ENCODE assay signal across 8 mouse cellular contexts in the genomic region with DNA sequence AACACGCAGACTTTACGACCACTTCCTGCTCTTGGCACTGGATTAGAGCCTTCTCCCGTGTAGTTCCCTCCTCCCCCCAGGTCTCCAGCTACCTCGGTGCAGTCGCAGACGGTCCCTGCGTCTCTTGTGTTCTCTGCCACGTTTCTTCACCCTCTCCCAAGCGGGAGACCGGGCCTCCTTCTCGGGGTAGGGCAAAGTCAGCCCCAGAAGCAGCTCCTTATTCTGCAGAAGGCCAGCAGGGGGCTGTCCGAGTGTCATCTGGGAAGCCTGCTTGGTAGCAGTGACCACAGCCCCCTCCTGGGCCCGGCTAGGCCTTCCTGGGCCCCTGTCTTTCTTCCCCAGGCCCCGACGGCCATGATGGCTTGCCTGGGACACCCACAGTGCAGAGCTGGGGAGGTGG. TPM values are rescaled to one million over a fixed set of nuclear protein-coding genes. Genes with fewer than 3 reads are reported as not detected.
DNase-seq lines count a peak whose midpoint lies in the region; TF ChIP-seq lines count a peak whose summit lies in the region.

No protein-coding gene starts in this region.

- peak; percentile 45 for TF ChIP-seq CTCF in kidney, adult 2 months (conservative IDR thresholded peaks at IDR 0.05; ENCODE audit: insufficient read depth, insufficient read length, low read depth, low read length)

- H3K27ac ChIP-seq in heart, embryonic 10.5 days = peak overlapping the region; percentile 24; the same call in 1 of the 2 replicates
- H3K27ac ChIP-seq in kidney, adult 2 months (ENCODE audit: insufficient read depth, low read depth, low read length) = no peak overlapping the region

- no peaks in the 10 kb centered on the region for H3K36me3 ChIP-seq in heart, embryonic 10.5 days
- no peaks in the 10 kb centered on the region for H3K36me3 ChIP-seq in kidney, adult 2 months (ENCODE audit: control insufficient read depth, insufficient read depth, low read length)

- H3K27me3 ChIP-seq in heart, embryonic 10.5 days (ENCODE audit: insufficient read depth, poor library complexity, severe bottlenecking) = peaks cover 17% of the 10 kb centered on the region; the same call in 1 of the 2 replicates
- H3K27me3 ChIP-seq in kidney, adult 2 months (replicated peaks; ENCODE audit: control insufficient read depth, insufficient read depth, low read length) = no peaks in the 10 kb centered on the region

- peaks cover 14% of the 10 kb centered on the region for H3K4me1 ChIP-seq in heart, embryonic 10.5 days
- H3K4me1 ChIP-seq in kidney, adult 2 months (ENCODE audit: control insufficient read depth, insufficient read depth, low read length) = no peaks in the 10 kb centered on the region

- no peak for DNase-seq in heart, embryonic 10.5 days (ENCODE audit: low spot score)
- DNase-seq in heart, postnatal 25 days (ENCODE audit: low spot score) = no peak
- DNase-seq in NIH3T3 (ENCODE audit: low read depth) = peak; percentile 80
- peak; percentile 52 for DNase-seq in forelimb bud, embryonic 11.5 days (ENCODE audit: low read depth, low spot score)
- peak; percentile 62 for DNase-seq in kidney, adult 2 months
- peak; percentile 57 for DNase-seq in lung, postnatal 10 days
- peak; percentile 59 for DNase-seq in retina, postnatal 1 day
- no peak for DNase-seq in left cerebral cortex, adult 8-10 months (ENCODE audit: low spot score in 2 of 2)

- H3K4me3 ChIP-seq in heart, embryonic 10.5 days = peak overlapping the region; percentile 34
- no peak overlapping the region for H3K4me3 ChIP-seq in kidney, adult 2 months (ENCODE audit: insufficient read depth, low read depth, low read length)

- WGBS in heart, embryonic 10.5 days = 6% methylated on average over 15 of the region's 15 CpGs
- 2% methylated on average over 15 of the region's 15 CpGs for WGBS in kidney, adult 2 months

- H3K9me3 ChIP-seq in heart, embryonic 10.5 days = no peaks in the 10 kb centered on the region

- intact Hi-C loops in heart, postnatal 25 days (cut with DNase I) = no loop called here

- no peak for TF ChIP-seq POLR2A in kidney, adult 2 months (IDR thresholded peaks at IDR 0.05; ENCODE audit: low read depth, low read length)

RNA-seq across cellular contexts. Expression of gene Mad2l2, which starts 14.7 kb away (rescaled TPM):
- polyA plus RNA-seq in heart, embryonic 10.5 days (2016; fragmentation: Nextera tagmentation; extraction: Ambion mirVana) = 43.3 and 51.9 TPM in 2 replicates
- total RNA-seq in heart, postnatal 25 days (2021) = 10 to 100 TPM; 11.9 to 12.8 TPM
- 22.8 and 25.5 TPM in 2 replicates for polyA plus RNA-seq in kidney, adult 2 months (2012; rRNA removed)
- 10 to 100 TPM; 15.8 to 18.8 (median 16.4) TPM for total RNA-seq in left cerebral cortex, adult 8-10 months (2022)

RNA-seq across cellular contexts. Expression of gene Draxin, which starts 15.0 kb away (rescaled TPM):
- polyA plus RNA-seq in heart, embryonic 10.5 days (2016; fragmentation: Nextera tagmentation; extraction: Ambion mirVana) = 0.12 and 0.48 TPM in 2 replicates
- total RNA-seq in heart, postnatal 25 days (2021) = under 1 TPM; 0.05 to 0.11 TPM
- 0.03 and 0.11 TPM in 2 replicates for polyA plus RNA-seq in kidney, adult 2 months (2012; rRNA removed)
- total RNA-seq in left cerebral cortex, adult 8-10 months (2022) = under 1 TPM; 0.23 to 0.38 (median 0.30) TPM

RNA-seq across cellular contexts. Expression of gene Agtrap, which starts 27.6 kb away (rescaled TPM):
- polyA plus RNA-seq in heart, embryonic 10.5 days (2016; fragmentation: Nextera tagmentation; extraction: Ambion mirVana) = 20.8 and 25.5 TPM in 2 replicates
- total RNA-seq in heart, postnatal 25 days (2021) = 10 to 100 TPM; 43.0 to 43.5 TPM
- polyA plus RNA-seq in kidney, adult 2 months (2012; rRNA removed) = 111 and 119 TPM in 2 replicates
- 10 to 100 TPM in 2 of 4 experiments, 1 to 10 TPM in 2; 9.1 to 13.5 (median 10.6) TPM for total RNA-seq in left cerebral cortex, adult 8-10 months (2022)

RNA-seq across cellular contexts. Expression of gene Fbxo6, which starts 36.5 kb away (rescaled TPM):
- polyA plus RNA-seq in heart, embryonic 10.5 days (2016; fragmentation: Nextera tagmentation; extraction: Ambion mirVana) = 19.5 and 21.1 TPM in 2 replicates
- total RNA-seq in heart, postnatal 25 days (2021) = 10 to 100 TPM; 34.5 to 37.5 TPM
- 58.2 and 63.4 TPM in 2 replicates for polyA plus RNA-seq in kidney, adult 2 months (2012; rRNA removed)
- total RNA-seq in left cerebral cortex, adult 8-10 months (2022) = 10 to 100 TPM; 30.7 to 39.0 (median 36.2) TPM

RNA-seq across cellular contexts. Expression of gene Fbxo44, which starts 44.8 kb away (rescaled TPM):
- polyA plus RNA-seq in heart, embryonic 10.5 days (2016; fragmentation: Nextera tagmentation; extraction: Ambion mirVana) = 13.0 and 23.1 TPM in 2 replicates
- total RNA-seq in heart, postnatal 25 days (2021) = 10 to 100 TPM; 16.0 to 16.9 TPM
- 29.8 and 45.7 TPM in 2 replicates for polyA plus RNA-seq in kidney, adult 2 months (2012; rRNA removed)
- total RNA-seq in left cerebral cortex, adult 8-10 months (2022) = 100 to 1,000 TPM; 142 to 153 (median 149) TPM

Comparison
In these comparisons a context has a peak if more than half of its experiments do, and no peak if none do; other contexts are left out.
1. DNase-seq: peak in NIH3T3 (single experiment), forelimb bud, embryonic 11.5 days (single experiment), kidney, adult 2 months (single experiment), lung, postnatal 10 days (single experiment) and retina, postnatal 1 day (single experiment); none in heart, embryonic 10.5 days (single experiment), heart, postnatal 25 days (single experiment) and left cerebral cortex, adult 8-10 months (0 of 2).